Mouse (Mus musculus) 3134 (cell line): ENCODE results near the gene Zfp704.
"Not testable (repeated sequence)": the region's sequence is repeated elsewhere in the genome, so short reads cannot be mapped to it uniquely, and the experiment has no call there.

Experiments
- DNase-seq: peaks from one replicate; pipeline ENCODE4 v3.0.0-alpha.2; 2011; ENCODE audit warnings: low spot score; ENCODE audit not compliant: insufficient read length; ENCODE audit errors: extremely low read depth

Zfp704 gene

GRCm38 (mm10) chr3:9599738-9600410 lies 10.0 kb downstream of the Zfp704 start:
- DNase-seq: no peak

- DNase-seq: no peak
Measured at GRCm38 (mm10) chr3:9598061-9598460, 11.8 kb downstream of the Zfp704 start.

GRCm38 (mm10) chr3:9594457-9594856 lies 15.4 kb downstream of the Zfp704 start:
- no peak for DNase-seq

- DNase-seq: no peak
Measured at GRCm38 (mm10) chr3:9593832-9594231, 16.1 kb downstream of the Zfp704 start.

GRCm38 (mm10) chr3:9591416-9592110 lies 18.3 kb downstream of the Zfp704 start:
- no peak for DNase-seq

- DNase-seq: no peak
Measured at GRCm38 (mm10) chr3:9588635-9589034, 21.2 kb downstream of the Zfp704 start.

GRCm38 (mm10) chr3:9587304-9587703 lies 22.6 kb downstream of the Zfp704 start:
- no peak for DNase-seq

GRCm38 (mm10) chr3:9583516-9583915 lies 26.4 kb downstream of the Zfp704 start:
- no peak for DNase-seq

GRCm38 (mm10) chr3:9580952-9581798 lies 28.7 kb downstream of the Zfp704 start:
- DNase-seq: no peak

GRCm38 (mm10) chr3:9580102-9580501 lies 29.8 kb downstream of the Zfp704 start:
- DNase-seq: no peak

- no peak for DNase-seq
Measured at GRCm38 (mm10) chr3:9579028-9579643, 30.7 kb downstream of the Zfp704 start.

- DNase-seq: no peak
Measured at GRCm38 (mm10) chr3:9576872-9577271, 33.0 kb downstream of the Zfp704 start.

- no peak for DNase-seq
Measured at GRCm38 (mm10) chr3:9574305-9574704, 35.6 kb downstream of the Zfp704 start.

- peak; percentile 11 for DNase-seq
Measured at GRCm38 (mm10) chr3:9573581-9573980, 36.3 kb downstream of the Zfp704 start.

- no peak for DNase-seq
Measured at GRCm38 (mm10) chr3:9572261-9572660, 37.6 kb downstream of the Zfp704 start.

GRCm38 (mm10) chr3:9570782-9571181 lies 39.1 kb downstream of the Zfp704 start:
- DNase-seq: no peak

- DNase-seq: not testable (repeated sequence)
Measured at GRCm38 (mm10) chr3:9569706-9570105, 40.2 kb downstream of the Zfp704 start.

GRCm38 (mm10) chr3:9568565-9569228 lies 41.2 kb downstream of the Zfp704 start:
- DNase-seq: no peak

GRCm38 (mm10) chr3:9567948-9568347 lies 41.9 kb downstream of the Zfp704 start:
- DNase-seq: no peak

GRCm38 (mm10) chr3:9566831-9567230 lies 43.1 kb downstream of the Zfp704 start:
- no peak for DNase-seq
